Mouse (Mus musculus): ENCODE measurements around the gene Srsf5. TPM values are rescaled to one million over a fixed set of nuclear protein-coding genes. Genes with fewer than 3 reads are reported as not detected.
"Not testable (repeated sequence)": the region's sequence is repeated elsewhere in the genome, so short reads cannot be mapped to it uniquely, and the experiment has no call there.

Gene Srsf5
- 100 to 1,000 TPM; 319 to 320 TPM for total RNA-seq (2021)

DNA sequence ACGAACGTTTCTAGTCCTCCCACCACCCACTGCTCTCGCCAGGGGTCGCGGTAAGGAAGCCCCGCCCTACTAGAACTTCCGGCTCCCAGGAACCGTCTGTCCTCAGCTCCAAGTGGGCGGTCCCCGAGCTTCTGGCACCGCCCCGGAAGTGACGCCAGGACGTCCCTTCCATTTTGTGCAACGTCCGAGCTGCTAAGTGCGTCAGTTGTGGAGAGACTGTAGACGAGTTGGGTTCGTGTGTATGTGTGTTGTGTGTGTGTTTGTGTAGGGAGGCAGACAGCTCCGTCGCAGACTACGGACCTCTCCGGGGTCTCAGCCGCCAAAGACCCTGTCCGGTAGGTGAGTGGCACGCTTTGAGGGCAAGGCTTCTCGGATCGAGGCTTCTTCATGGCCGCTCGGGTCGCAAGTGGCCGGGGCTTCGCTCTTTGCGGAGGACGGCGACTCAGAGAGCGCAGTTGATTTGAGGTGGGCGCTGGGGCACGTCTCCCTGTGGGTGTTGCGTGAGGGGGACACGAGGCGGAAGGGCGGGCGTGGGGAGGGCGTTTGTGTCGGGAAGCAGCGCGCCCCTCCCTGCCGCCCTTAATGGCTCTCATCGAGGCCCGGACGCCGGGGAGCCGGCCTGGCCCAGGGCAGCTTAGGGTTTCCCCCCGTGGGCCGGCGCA, at the start of gene Srsf5:
TSS of gene Srsf5 (plus strand) at position 171 of the 662 bp plus-strand sequence.
- DNase-seq, result peak; percentile 97 to 98

DNA sequence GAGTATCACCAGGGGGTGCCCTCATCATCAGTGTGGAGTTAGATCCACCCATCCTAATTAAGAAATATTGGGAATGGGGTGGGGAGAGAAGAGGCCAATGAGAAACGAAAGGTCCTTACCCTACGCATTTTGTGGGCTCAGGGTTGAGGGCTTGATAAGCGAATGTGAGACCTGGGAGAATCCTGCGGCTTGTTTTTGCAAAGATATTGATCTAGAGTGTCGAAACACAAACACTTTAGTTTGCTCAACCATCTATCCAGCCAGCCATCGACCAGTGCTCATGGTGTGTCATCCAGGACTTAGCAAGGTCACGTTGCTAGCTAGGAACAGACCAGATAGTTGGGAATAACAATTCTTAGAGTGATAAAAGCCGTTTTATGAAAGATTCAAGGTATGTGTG, 35.7 kb upstream of the Srsf5 start:
- DNase-seq, result no peak

DNA sequence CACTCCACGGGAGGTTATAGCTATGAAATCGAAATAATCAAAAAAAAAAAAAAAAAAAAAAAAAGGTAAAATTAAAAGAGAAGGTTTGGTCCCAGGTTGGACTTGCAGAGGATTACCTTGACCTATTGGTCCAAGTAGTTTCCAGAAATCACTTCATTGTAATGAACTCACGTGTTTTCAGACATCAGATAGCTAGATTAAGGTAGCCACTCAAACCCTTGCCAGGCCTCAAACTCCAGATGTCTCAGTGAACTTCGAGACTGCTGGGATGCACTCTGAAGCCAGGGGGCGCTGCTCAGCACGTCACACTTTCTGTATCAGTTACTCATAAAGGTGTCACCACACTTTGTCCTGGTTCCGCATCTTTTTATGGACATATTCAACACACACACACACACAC, 27.5 kb upstream of the Srsf5 start:
- no peak for DNase-seq

DNA sequence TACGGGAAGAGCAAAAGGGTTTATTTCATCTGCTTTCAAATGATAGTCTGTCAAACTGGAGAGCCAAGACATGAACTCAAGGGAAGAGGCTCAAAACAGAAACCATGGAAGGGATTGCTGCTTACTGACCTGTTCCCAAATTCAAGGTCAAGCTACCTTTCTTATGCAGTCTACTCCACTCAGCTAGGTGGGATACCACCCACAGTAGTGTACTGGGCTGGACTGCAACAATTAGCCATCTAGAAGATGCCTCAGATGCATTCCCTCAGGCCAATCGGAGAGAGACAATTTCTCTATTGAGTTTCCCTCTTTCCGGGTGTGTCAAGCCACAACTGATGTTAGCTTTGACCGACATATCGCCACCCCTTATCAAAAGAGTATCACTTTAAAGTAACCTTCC, 24.0 kb upstream of the Srsf5 start:
- no peak for DNase-seq

DNA sequence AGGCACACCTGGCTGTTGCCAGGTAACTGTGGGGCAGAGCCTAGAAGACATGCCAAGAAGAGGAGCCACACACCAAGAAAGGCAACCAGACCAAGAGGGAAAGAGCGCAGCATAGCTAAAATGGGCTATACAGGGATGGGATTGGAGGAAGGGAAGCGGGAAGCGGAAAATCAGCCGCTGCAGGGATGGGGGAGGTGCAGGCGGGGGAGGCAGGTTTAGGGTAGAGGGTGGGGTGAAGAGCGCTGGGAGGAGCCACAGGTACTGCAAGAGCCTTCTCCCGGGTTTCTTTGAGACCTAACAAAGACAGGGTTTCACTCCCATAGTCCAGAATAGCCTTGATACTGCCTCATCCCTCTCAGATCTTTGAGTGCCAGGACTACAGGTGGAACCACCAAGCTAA, 22.4 kb upstream of the Srsf5 start:
- DNase-seq, result no peak

DNA sequence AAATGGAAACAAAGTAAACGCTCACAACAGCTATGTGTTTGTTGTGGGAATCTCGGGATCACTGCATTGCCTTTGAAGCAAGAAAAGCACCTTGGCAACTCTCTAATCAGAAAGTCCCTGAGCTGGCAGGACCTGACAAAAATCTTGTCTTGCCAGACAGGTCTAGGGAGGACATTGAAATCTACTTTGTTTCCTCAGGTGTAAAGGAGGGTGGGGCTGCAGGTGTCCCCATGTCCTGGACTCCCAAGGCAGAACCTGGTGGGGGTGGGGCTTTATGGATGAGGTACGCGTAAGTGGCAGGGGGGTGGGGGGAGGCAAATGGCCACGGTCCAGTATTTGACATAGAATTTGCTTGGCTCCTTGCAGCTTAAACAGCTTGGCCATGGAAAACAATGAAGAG, 21.7 kb upstream of the Srsf5 start:
- no peak for DNase-seq

DNA sequence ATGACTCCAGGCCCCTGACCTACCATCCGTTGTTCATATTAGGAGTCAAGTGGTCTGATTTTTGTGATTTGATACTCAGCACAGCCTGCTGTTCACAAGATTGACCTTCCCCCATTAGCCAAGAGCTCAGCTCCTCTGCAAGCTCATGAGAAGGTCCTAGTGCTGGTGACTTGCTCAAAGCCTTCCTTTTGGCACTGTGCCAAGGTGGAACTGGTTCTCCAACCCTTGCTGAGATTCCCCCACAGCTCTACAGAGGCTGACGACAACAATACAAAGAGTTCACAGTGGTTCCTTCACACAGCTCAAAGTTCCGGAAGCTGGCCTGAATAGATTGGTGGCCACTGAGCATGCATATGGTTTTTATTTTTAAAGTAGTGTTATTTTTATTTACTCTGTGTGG, 21.1 kb upstream of the Srsf5 start:
- DNase-seq, result no peak

DNA sequence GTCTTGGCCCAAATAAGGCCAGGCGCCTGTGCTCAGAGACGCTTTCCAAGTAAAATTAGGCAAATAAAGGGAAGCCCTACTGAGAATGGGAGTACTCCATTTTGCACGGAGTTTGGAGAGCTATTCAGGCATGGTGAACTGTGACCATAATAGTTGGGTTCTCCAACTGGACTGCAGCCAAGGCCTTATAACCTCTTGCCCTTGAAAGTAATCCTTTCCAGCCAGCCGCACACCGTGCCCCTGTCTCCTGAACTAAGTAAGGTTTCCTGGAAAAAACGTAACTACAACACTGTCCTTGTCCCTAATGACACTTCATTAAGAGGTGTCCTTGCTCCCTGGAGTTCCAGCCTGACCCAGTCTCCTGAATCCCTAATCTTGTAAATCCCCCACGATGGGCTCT, 19.4 kb upstream of the Srsf5 start:
- DNase-seq, result no peak

DNA sequence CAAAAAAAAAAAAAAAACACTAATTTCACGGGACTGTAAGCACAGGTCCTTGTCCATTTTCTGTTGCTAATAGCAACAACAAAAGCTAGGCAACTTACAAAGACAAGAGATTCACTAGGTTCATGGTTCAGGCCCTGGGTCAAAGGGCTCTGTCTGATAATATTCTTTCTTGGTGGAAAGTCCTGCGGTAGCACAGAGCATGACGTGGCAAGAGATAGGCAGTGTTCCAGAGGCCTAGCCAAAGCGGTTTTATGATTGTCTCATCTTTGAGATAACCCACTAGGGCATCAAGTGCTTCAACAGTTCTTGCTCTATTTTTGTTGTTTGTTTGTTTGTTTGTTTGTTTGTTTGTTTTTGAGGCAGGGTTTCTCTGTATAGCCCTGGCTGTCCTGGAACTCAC, 18.8 kb upstream of the Srsf5 start:
- DNase-seq, result no peak

DNA sequence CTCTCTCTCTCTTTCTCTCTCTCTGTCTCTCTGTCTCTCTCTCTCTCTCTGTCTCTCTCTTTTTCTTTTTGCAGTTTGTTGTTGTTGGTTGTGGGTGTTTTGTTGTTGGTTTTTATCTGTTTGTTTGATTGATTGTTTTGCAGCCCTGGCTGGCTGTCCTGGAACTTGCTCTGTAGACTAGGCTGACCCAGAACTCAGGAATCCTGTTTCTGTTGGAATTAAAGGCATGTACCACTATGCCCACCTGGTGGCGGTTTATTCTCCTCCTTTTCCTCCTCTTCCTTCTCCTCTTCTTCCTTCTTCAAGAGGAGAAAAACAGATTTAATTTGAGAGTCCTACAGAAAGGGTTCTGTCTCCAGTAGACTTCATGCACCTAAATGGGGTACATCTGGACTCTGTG, 17.8 kb upstream of the Srsf5 start:
- DNase-seq, result no peak

DNA sequence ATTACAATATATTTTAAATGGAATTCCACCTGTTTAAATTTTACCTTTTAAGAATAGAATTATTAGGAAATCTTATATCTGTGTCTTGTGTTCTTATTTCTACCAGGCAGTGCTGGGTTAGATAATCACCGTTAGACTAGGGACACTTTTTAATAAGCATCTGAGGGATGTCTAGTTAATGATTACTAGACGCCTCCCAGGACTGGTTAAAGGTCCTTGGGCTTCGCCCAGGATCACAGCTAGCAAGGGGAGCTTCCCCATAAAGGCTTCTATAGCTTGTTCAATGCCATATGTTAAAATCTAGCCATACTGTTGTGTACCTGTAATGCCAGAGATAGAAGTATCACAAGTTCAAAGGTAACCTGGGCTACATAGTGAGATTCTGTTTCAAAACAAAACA, 16.4 kb upstream of the Srsf5 start:
- DNase-seq, result no peak

DNA sequence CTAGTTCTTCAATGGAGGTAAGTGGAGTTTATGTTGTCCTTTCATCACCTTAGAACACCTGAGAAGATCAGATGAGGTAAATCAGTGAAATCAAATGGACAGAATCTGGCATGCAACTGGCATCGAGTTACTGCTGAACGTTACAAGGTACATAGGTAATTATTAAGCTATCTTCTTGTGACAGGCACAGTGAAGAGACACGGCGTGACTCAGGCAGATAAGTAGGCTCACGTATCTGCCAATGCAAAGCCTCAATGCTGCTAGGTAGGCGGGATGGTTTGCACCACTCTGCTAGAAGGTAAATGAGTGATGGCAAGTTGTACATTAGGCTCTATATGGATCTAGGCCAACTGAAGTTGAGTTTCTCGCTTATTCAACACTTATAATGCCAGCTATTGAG, 15.2 kb upstream of the Srsf5 start:
- DNase-seq, result no peak

DNA sequence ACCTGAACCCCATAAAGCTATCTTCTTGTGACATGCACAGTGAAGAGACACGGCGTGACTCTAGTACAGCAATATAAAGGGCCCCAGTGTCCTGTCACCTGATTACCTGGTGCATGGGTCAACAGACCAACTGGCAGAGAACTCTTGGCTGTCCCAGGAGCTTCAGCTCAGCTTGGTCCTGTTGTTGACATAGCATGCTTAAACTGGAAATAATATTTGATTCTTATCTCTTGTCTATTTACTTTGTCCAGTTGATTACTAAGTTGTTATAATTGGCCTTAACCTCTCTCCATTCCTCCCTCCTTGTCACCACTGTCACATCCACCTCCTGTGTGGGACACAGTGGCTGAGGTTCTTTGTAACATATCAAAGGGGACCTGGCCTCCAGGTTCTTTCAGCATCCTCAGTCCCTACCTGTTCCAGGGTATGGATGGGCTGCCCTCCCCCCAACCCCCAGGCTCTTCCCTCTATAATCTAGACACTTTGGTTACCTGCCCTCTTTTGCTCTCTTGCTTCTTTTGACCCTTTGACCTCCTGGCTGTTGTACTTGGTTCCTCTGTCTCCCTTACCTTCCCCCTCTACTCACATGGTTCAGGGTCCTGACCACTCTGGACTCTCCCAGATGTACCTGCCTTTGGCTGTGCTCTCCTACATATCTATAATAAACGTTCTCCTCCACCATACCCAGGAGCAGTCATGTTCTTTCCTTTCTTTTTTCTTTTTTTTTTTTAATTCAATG, 13.7 kb upstream of the Srsf5 start:
- DNase-seq, result no peak

DNA sequence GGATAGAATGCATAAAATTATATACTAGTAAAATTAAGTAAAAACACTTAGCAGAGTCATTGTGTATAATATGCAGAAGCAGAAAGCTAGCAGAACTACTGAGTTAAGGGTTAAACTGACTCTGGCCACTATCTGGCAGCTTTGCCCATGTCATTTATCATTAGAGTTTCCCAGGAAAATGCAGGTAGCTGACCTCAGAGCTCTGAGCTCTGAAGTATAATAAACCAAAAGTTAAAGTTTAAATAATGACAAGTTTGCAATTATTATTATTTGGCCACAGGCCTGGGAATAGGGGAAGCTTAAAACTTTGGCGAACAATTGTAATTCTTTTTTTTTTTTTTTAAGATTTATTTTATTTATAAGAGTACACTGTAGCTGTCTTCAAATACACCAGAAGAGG, 12.4 kb upstream of the Srsf5 start:
- DNase-seq, result no peak

DNA sequence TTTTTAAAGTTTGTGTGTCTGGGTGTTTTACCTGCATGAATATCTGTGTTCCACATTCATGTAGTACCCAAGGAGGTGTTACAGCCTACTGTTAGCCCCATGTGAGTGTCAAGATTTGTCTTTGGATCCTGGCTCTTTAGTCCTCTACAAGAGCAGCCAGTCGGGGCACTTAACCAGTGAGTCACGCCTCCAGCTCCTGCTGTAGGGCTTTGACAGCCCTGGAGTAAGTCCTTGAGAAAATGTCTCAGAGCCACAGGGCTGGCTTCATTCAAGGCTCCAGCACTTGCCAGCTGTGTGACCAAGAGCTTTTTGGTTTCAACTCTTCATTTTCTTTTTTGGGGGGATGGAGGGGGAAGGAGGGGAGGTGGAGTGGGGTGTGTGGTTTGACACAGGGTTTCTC, 8.6 kb upstream of the Srsf5 start:
- DNase-seq, result no peak

DNA sequence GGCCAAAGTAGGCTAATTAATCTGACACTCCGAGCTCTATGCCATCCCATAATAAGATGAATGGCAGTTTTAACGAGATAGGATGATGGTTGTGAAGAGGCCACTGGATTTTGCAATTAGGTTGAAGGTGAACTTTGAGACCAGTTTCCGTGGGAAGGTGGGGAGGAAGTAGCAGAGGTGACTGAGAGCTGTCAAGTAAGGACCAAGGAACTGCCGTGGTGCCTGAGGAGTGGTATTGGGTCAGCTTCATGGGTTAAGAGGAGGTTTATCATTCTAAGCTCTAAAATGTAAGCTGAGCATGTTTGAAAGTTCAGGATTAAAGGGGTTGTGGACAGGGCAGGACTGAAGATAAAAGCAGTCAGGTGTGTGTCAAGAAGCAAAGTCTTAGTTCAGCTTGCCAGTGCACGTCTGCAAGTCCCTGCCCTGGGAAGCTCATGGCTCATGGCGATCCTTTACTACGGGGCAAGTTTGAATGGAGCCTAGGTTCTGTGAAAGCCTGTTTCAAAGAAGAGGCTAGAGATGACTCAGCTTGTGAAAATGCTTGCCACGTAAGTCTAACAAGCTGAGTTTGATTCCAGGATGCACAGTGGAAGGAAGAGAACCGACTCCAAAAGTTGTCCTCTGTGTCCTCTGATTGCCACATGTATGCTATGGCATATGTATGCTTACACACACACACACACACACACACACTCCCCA, 7.8 kb upstream of the Srsf5 start:
- no peak for DNase-seq

DNA sequence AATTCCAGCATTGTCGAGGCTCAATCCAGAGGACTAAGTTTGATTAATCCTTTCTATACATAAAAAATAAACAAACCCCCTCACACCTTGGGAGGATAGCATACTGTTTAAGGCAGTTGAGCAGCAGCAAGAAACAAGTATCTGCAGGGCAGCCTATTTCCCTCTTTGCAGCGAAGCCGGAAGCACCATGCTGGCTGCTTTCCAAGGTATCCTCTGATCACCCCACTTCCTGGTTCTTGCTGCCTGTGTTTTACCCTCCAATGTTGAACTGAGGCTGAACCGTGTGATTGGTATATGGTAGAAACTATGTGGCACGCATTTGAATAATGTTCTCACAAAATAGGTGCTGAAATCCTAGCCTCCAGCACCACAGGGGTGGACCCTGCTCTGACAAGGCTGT, 6.7 kb upstream of the Srsf5 start:
- DNase-seq, result peak in 1 of 2 experiments; percentile 18

DNA sequence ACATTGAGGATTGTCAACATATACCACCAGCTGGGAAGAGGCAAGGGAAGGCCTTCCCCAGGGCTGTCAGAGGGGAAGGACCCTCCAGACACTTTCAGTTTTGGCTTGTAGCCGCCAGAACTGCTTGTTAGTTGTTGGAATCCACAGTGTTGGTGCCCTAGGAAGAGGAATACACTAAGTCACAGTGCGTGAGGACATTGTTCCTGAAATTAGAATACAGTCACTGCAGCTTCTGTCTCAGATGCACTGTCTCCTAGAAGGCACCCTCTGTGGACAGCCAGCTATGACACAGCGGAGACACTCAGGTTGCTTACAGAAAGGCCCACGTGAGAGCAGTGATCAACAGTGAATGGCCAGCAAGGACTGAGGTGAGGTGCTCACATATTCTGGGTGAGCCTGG, 6.1 kb upstream of the Srsf5 start:
- no peak for DNase-seq

DNA sequence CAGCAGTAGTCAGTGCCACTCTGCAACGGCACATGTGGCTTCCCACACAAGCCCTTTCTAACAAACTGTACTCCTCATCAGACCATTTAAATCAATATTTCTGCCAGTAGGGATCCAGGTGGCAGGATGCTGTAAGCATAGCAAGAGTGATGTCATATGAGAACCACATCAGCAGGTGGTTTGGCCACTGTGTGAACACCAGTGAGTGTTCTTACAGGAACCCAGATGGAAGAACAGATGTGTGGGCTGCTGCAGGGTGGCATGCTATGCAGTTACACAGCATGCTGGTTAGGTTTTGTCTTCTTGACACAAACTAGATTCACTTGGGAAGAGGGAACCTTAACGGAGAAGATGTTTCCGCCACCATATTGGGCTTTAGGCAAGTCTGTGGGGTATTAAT, 3.4 kb upstream of the Srsf5 start:
- no peak for DNase-seq

DNA sequence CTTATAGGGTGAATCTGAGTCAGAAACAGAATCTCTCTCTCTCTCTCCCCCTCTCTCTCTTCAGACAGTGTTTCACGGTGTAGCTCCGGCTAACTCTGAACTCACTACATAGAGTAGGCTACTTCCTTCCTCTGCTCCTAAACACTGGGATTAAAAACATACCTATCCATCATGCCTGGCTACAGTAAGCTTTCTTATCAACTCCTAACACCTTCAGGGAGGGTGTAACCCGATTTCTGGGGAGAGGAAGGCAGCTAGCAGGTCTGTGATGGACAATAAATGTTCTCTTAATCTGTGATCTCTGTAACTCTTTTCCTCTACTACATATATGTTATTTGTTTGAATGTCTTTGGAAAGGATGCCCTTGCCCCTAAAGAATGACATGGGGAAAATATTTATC, 1.9 kb upstream of the Srsf5 start:
- DNase-seq, result no peak

DNA sequence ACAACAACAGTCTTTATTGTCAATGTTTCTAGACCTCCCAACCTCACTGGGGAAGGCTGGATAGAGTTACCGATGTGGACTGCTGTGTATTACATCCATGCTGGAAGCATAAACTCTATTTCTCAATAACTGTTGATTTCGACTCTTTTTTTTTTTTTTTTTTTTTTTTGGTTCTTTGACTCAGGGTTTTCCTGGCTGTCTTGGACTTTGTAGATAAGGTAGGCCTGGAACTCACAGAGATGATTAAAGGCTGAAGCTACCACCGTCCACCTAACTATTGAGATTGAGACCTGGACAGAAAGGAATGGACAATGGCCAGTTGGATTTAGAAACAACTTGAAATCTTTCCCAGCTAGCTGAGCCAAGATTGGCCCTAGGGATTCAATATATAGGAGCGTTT, 1.1 kb upstream of the Srsf5 start:
- DNase-seq, result no peak

DNA sequence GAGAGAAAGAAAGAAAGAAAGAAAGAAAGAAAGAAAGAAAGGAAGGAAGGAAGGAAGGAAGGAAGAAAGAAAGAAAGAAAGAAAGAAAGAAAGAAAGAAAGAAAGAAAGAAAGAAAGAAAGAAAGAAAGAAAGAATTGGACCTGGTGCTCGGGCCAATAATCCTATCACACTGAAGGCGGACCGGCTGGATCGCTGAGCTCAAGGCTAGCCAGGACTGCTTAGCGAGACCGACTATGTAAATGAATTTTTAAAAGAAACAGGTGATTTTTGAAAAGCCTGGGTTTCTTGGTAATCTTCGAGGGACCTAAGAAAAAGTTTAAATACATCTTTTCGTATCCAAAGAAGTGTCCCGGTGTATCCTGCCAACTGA, 356 bp upstream of the Srsf5 start:
- not testable (repeated sequence) for DNase-seq

DNA sequence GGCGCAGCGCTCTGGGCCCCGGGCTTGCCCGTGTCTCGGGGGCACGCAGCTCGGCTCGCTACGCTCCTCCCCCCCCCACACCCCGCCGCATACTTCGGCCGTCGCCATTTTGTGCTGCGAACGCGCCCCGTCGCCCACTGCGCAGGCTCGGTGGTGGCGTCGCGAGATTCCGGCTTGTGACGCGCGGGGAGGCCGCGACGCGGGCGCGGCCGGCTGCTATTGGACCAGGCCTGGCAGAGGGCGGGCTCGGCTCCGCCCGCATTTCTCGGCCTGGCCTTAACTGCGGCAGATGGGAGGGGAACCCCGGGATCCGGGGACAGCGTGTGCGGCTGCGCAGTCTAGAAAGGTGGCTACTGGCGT, 672 bp downstream of the Srsf5 start:
- DNase-seq, result peak; percentile 96

DNA sequence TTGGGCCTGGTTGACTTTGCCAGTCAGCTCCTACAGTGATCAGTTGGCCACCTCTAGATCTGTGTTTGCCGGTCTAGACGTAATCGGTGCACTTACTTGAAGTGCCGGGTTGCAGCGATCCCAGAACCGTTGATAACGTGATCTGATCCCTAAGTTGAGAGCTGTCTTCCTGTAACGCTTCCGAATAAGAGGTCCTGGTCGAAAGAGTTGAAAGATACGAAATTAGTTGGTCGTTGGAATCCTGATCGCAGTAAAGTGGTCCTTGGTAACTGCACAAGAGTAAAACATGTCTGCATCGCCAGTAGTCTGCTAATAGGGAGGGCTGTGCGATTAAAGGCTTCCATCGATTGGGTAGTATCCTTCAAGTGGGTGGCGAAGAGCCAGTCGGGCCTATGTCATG, 2.9 kb downstream of the Srsf5 start:
- no peak for DNase-seq
